Mouse (Mus musculus) gastrocnemius, postnatal 36 days (tissue): ENCODE results near the gene Gm5741. TPM values are rescaled to one million over a fixed set of nuclear protein-coding genes. Genes with fewer than 3 reads are reported as not detected.
A peak's percentile ranks its signal among the peaks of the same experiment; 100 is the strongest.
"Not testable (repeated sequence)": the region's sequence is repeated elsewhere in the genome, so short reads cannot be mapped to it uniquely, and the experiment has no call there.

Source experiments
- DNase-seq, 2 experiments: peaks; one replicate each; pipeline ENCODE4 v3.0.0; 2022
- intact Hi-C: fragments of 180-260 bp; cut with DNase I; formaldehyde crosslinking; loops from one replicate; pipeline ENCODE4 v1.15.1; 2025
- long read RNA-seq, 2 experiments: library from polyadenylated mRNA; stranded (forward); transcript quantifications; one replicate each; pipeline ENCODE4 v2.0.0; 2021
- total RNA-seq, 2 experiments: library from RNA; stranded (reverse); gene quantifications; 2 replicates each; pipeline ENCODE4 v1.2.3; 2021

Gene Gm5741
- not detected for total RNA-seq
- long read RNA-seq, experiment 1 = 0 reads
- long read RNA-seq, experiment 2 = 0 reads

GRCm38 (mm10) chr8:85067982-85068381 lies at the start of gene Gm5741:
Gene Gm5741, minus strand, starts transcription at chr8:85067982.
- intact Hi-C loops = no loop called here
- no peak for DNase-seq

GRCm38 (mm10) chr8:85116984-85117383 lies 49.2 kb upstream of the Gm5741 start:
- intact Hi-C loops = no loop called here
- DNase-seq = no peak

- intact Hi-C loops = no loop called here
- no peak for DNase-seq
These were observed 47.7 kb upstream of the Gm5741 start for GRCm38 (mm10) chr8:85115501-85115900.

GRCm38 (mm10) chr8:85113241-85113640 lies 45.5 kb upstream of the Gm5741 start:
- intact Hi-C loops = no loop called here

GRCm38 (mm10) chr8:85100076-85100665 lies 32.4 kb upstream of the Gm5741 start:
- intact Hi-C loops = no loop called here

More at GRCm38 (mm10) chr8:85113241-85113640, 45.5 kb upstream of the Gm5741 start:
- DNase-seq = no peak

GRCm38 (mm10) chr8:85096850-85097249 lies 29.1 kb upstream of the Gm5741 start:
- intact Hi-C loops = no loop called here
- DNase-seq = no peak

More at GRCm38 (mm10) chr8:85100076-85100665, 32.4 kb upstream of the Gm5741 start:
- no peak for DNase-seq

GRCm38 (mm10) chr8:85096196-85096595 lies 28.4 kb upstream of the Gm5741 start:
- DNase-seq = no peak
- intact Hi-C loops = no loop called here

GRCm38 (mm10) chr8:85095566-85095965 lies 27.8 kb upstream of the Gm5741 start:
- intact Hi-C loops = no loop called here

GRCm38 (mm10) chr8:85095051-85095450 lies 27.3 kb upstream of the Gm5741 start:
- DNase-seq = no peak
- intact Hi-C loops = no loop called here

More at GRCm38 (mm10) chr8:85095566-85095965, 27.8 kb upstream of the Gm5741 start:
- DNase-seq = no peak

GRCm38 (mm10) chr8:85091526-85092090 lies 23.8 kb upstream of the Gm5741 start:
- intact Hi-C loops = no loop called here
- no peak for DNase-seq

GRCm38 (mm10) chr8:85090856-85091255 lies 23.1 kb upstream of the Gm5741 start:
- DNase-seq = no peak
- intact Hi-C loops = no loop called here

- DNase-seq = no peak
- intact Hi-C loops = loop anchor here (10.0 kb wide), 1 partner anchor 186 kb away; no protein-coding TSS in a partner anchor
These were observed 21.0 kb upstream of the Gm5741 start for GRCm38 (mm10) chr8:85088771-85089170.

GRCm38 (mm10) chr8:85086238-85086637 lies 18.5 kb upstream of the Gm5741 start:
- DNase-seq = no peak
- intact Hi-C loops = loop anchor here (10.0 kb wide), 1 partner anchor 189 kb away; no protein-coding TSS in a partner anchor

GRCm38 (mm10) chr8:85084633-85085032 lies 16.9 kb upstream of the Gm5741 start:
- DNase-seq = no peak
- intact Hi-C loops = loop anchor here (10.0 kb wide), 1 partner anchor 190 kb away; no protein-coding TSS in a partner anchor

GRCm38 (mm10) chr8:85083108-85083813 lies 15.5 kb upstream of the Gm5741 start, which contains the start of gene Man2b1:
Gene Man2b1, plus strand, starts transcription at chr8:85083270.
- intact Hi-C loops = loop anchor here (10.0 kb wide), 1 partner anchor 192 kb away; no protein-coding TSS in a partner anchor

GRCm38 (mm10) chr8:85082169-85082568 lies 14.4 kb upstream of the Gm5741 start:
- intact Hi-C loops = loop anchor here (10.0 kb wide), 1 partner anchor 193 kb away; no protein-coding TSS in a partner anchor
- not testable (repeated sequence) for DNase-seq

More at GRCm38 (mm10) chr8:85083108-85083813, 15.5 kb upstream of the Gm5741 start, which contains the start of gene Man2b1:
- DNase-seq = peak; percentile 75 to 87

- no peak for DNase-seq
- intact Hi-C loops = loop anchor here (10.0 kb wide), 1 partner anchor 194 kb away; no protein-coding TSS in a partner anchor
These were observed 13.4 kb upstream of the Gm5741 start, which contains the start of gene Wdr83 for GRCm38 (mm10) chr8:85081216-85081555. Gene Wdr83, minus strand, starts transcription at chr8:85081306.

- intact Hi-C loops = loop anchor here (10.0 kb wide), 1 partner anchor 194 kb away; no protein-coding TSS in a partner anchor
- DNase-seq = peak in 1 of 2 experiments; percentile 67
These were observed 12.9 kb upstream of the Gm5741 start, which contains the start of gene Wdr83os for GRCm38 (mm10) chr8:85080532-85081215. Gene Wdr83os, plus strand, starts transcription at chr8:85080740.

- DNase-seq = no peak
- intact Hi-C loops = loop anchor here (10.0 kb wide), 1 partner anchor 195 kb away; no protein-coding TSS in a partner anchor
These were observed 12.4 kb upstream of the Gm5741 start for GRCm38 (mm10) chr8:85080214-85080531.

GRCm38 (mm10) chr8:85076993-85077392 lies 9.2 kb upstream of the Gm5741 start:
- intact Hi-C loops = loop anchor here (5.0 to 10.0 kb wide), 2 partner anchors 95 to 338 kb away; no protein-coding TSS in a partner anchor
- DNase-seq = peak; percentile 58 to 68
